Mouse (Mus musculus): ENCODE results near the gene Fam229b. TPM values are rescaled to one million over a fixed set of nuclear protein-coding genes. Genes with fewer than 3 reads are reported as not detected.

The Fam229b gene
- polyA plus RNA-seq (2016; fragmentation: Nextera tagmentation; extraction: Ambion mirVana): 7.3 and 10.8 TPM in 2 replicates

DNA sequence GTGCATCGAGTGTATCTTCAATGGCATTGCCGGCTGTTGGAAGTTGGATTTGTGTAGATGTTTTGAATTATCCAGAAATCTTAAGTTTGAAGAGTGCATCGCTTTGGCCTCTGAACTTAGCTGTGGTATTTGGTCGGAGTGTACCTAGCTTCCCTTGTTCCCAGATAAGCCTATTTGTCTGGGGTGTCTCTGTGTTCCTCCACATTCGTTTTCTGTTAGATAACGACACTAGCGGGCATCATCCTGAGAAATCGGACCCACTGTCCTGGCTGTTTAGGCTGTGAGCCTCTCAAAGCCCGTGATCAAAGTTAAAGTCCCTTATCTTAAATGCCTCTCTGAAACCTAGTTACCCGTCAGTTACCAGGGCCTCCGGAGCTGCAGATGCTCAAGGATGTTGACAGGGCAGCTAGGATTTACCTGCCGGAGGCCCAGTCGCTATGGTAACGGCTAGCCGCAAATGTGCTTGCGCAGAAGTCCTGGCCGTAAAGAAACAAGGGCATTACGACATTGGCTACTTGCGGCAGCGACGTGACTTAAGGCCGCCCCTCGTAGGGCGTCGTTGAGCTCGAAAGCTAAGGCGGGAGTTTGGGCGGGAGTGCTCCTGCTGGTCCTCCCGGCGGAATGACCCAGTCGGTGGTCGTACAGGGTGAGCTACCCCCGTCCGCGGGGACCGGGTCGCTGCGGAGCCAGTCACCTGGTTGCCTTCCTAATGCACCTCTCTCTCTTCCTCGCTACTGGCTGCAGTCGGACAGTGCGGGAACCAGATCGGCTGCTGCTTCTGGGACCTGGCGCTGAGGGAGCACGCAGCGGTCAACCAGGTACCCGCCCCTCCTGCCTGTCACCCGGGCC lies at the start of gene Fam229b, which contains the start of gene Tube1:
Gene Fam229b, minus strand, starts transcription at position 453 of the 849 bp plus-strand sequence.
Gene Tube1, plus strand, starts transcription at position 515 of the 849 bp plus-strand sequence.
- Histone ChIP-seq H3K4me2 (peak within 1 kb of the TSS; percentile 82), H3K9me3 (replicated peaks) (no peaks in the 10 kb centered on the region), H3K27ac (ENCODE audit: poor library complexity, severe bottlenecking) (no peak within 1 kb of the TSS), H3K4me1 (replicated peaks) (peaks cover 8% of the 10 kb centered on the region), H3K9ac (peak within 1 kb of the TSS; percentile 80), H3K27me3 (replicated peaks) (no peaks in the 10 kb centered on the region), H3K36me3 (peaks cover 18% of the 10 kb centered on the region), H3K4me3 (peak within 1 kb of the TSS; percentile 92)
- WGBS: 4% methylated on average over 47 of the region's 47 CpGs
- peak; percentile 86 for ATAC-seq (ENCODE audit: insufficient number of reproducible peaks, low FRiP score)

DNA sequence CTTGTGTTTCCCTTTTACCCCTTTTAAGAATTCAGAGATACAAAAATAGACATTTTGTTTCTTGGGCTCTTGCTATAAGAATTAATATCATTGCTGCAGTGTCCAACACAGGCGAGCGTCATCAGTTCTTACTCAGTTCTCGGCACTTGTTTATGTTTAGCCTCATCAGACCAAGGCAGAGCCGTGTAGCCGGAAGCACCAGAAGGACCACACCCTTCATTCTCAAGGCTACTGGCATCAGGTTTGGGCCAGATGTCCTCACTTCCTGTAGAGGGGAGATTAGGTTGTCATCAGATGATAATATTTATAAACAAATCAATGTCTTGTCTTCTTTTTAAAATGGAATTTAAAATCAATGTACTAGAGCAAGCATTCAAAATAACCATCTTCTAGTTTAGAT lies 43.3 kb upstream of the Fam229b start:
- peaks cover 7% of the 10 kb centered on the region; the same call in 1 of the 2 replicates for H3K9me3 ChIP-seq (replicated peaks)
- peaks cover 4% of the 10 kb centered on the region for H3K4me1 ChIP-seq (replicated peaks)
- no peak overlapping the region for H3K4me3 ChIP-seq
- ATAC-seq (ENCODE audit: insufficient number of reproducible peaks, low FRiP score): no peak
- H3K4me2 ChIP-seq: no peak overlapping the region
- WGBS: 54% methylated on average over 5 of the region's 5 CpGs
- H3K36me3 ChIP-seq: no peaks in the 10 kb centered on the region
- H3K9ac ChIP-seq: no peak overlapping the region
- no peak overlapping the region for H3K27ac ChIP-seq (ENCODE audit: poor library complexity, severe bottlenecking)
- H3K27me3 ChIP-seq (replicated peaks): no peaks in the 10 kb centered on the region

DNA sequence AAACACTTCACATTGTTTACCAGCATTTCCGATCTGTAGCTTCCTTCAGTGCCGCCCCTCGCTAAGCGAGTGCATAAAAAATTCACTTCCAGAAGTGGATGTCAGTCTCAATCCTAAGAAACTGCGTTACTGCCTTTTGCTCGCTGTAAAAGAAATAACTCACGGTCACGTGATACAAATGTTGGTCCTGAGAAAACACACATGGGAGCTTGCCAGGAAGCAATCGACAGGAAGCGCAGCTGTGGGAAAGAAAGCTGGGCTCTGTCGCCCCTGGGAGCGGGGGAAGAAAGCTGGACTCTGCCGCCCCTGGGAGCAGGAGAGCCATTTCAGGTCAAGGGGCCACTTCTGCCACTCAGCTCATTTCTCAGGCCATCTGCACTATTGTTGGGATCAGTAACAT lies 39.4 kb upstream of the Fam229b start:
- Histone ChIP-seq H3K36me3 (no peaks in the 10 kb centered on the region), H3K4me3 (0 out of 2 replicates have a peak overlapping the region, but pooled peaks have one; percentile 9), H3K9ac (no peak overlapping the region), H3K4me2 (peak overlapping the region; percentile 49), H3K27ac (ENCODE audit: poor library complexity, severe bottlenecking) (peak overlapping the region; percentile 11; the same call in 1 of the 2 replicates), H3K9me3 (replicated peaks) (peaks cover 1% of the 10 kb centered on the region; the same call in 1 of the 2 replicates), H3K27me3 (replicated peaks) (0 out of 2 replicates have a peak, but pooled peaks cover 3% of the 10 kb centered on the region), H3K4me1 (replicated peaks) (peaks cover 8% of the 10 kb centered on the region)
- no peak for ATAC-seq (ENCODE audit: insufficient number of reproducible peaks, low FRiP score)
- WGBS: 44% methylated on average over 13 of the region's 13 CpGs

DNA sequence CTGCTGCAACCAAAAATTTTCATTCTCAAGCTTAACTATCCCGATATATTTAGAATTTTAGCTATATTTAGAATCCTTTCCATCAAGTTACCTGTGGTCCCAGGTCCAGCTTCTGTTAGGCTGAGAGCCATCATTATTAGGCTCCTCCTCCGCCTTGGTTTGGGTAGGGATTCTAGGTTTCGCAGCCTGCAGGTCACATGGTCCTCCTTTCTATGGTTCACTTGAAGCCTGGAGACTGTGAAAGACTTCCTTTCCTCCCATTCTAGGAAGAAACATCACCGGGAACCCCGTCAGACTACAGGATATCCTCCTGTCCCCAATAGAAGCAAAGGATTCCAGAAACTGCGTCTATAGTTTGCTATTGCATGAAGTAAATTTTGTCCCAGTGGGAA lies 38.8 kb upstream of the Fam229b start:
- Histone ChIP-seq H3K4me1 (replicated peaks) (peaks cover 8% of the 10 kb centered on the region), H3K4me2 (peak overlapping the region; percentile 83), H3K36me3 (no peaks in the 10 kb centered on the region), H3K9me3 (replicated peaks) (no peaks in the 10 kb centered on the region), H3K27me3 (replicated peaks) (0 out of 2 replicates have a peak, but pooled peaks cover 3% of the 10 kb centered on the region), H3K4me3 (no peak overlapping the region), H3K9ac (no peak overlapping the region), H3K27ac (ENCODE audit: poor library complexity, severe bottlenecking) (peak overlapping the region; percentile 44; the same call in 1 of the 2 replicates)
- WGBS: 63% methylated on average over 6 of the region's 6 CpGs
- ATAC-seq (ENCODE audit: insufficient number of reproducible peaks, low FRiP score): no peak

DNA sequence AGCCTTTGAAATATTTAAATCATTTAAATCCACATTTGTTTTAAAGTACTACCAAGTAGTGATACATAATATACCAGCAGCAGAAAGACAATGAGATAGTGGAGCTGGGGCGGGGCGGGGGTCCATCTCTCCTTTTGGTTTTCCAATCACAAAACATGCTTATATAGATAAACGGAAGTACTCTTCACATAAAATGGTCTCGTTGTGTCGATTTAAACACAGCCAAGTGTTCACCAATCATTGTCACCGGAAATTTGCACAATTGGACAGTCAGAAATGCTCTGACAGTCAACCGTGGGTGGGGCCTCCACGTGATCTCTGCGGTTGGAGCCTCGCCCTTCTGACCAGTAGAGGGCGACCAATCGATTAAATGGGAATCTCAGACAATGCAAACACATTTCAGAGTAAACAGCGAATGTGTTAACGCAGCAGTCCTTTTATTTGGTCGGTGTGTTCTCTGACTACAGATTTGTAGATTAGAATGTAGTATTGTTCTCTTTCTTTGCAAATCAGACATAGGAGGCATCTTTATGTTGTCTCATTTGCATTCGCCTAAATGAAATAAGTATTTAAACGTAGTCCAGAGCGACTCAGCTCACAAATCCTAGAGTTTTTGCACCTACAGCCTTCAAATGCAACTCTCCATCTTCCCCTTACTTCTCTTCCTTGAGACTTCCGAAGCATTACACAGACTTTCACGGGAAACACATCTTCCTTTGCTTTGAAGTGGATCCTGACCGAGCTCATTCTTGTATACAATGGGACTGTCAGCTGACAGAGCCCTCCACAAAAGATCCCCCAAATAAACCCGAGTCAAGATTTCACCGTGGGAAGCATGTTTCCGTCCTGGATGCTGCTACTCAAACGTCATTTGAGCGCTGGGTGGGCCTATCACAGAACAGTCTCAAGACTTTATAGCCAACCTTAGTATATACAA lies 38.2 kb upstream of the Fam229b start:
- H3K9ac ChIP-seq: no peak overlapping the region
- peak overlapping the region; percentile 83 for H3K4me2 ChIP-seq
- no peaks in the 10 kb centered on the region for H3K9me3 ChIP-seq (replicated peaks)
- peak; percentile 74 for ATAC-seq (ENCODE audit: insufficient number of reproducible peaks, low FRiP score)
- peaks cover 8% of the 10 kb centered on the region for H3K4me1 ChIP-seq (replicated peaks)
- peak overlapping the region; percentile 54 for H3K4me3 ChIP-seq
- 20% methylated on average over 26 of the region's 26 CpGs for WGBS
- 0 out of 2 replicates have a peak, but pooled peaks cover 3% of the 10 kb centered on the region for H3K27me3 ChIP-seq (replicated peaks)
- peak overlapping the region; percentile 56 for H3K27ac ChIP-seq (ENCODE audit: poor library complexity, severe bottlenecking)
- no peaks in the 10 kb centered on the region for H3K36me3 ChIP-seq

DNA sequence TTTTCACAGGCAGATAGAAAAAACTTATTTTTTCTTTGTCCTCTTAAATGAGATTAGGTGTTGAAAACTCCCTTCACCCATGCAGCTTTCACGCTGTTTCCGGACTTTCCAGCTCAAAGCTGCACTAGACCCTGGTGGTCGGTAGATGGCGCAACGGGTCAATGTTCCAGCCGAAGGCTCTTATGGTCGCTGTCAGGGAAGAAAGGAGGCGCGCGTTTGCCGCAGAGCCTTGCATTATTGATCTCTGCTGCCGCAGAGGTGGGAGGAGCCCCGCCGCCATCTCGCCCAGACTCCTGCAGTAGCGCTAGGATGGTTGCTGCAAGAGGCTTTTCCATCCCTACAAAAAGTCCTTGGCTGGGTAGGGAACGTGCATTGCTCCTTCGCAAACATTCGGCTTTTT lies 37.4 kb upstream of the Fam229b start:
- 0 out of 2 replicates have a peak, but pooled peaks cover 3% of the 10 kb centered on the region for H3K27me3 ChIP-seq (replicated peaks)
- H3K4me1 ChIP-seq (replicated peaks): peaks cover 12% of the 10 kb centered on the region
- H3K9me3 ChIP-seq (replicated peaks): no peaks in the 10 kb centered on the region
- H3K4me2 ChIP-seq: peak overlapping the region; percentile 83
- WGBS: under 1% methylated on average over 19 of the region's 19 CpGs
- ATAC-seq (ENCODE audit: insufficient number of reproducible peaks, low FRiP score): peak; percentile 81
- no peaks in the 10 kb centered on the region for H3K36me3 ChIP-seq
- H3K9ac ChIP-seq: no peak overlapping the region
- peak overlapping the region; percentile 56 for H3K27ac ChIP-seq (ENCODE audit: poor library complexity, severe bottlenecking)
- peak overlapping the region; percentile 54 for H3K4me3 ChIP-seq

DNA sequence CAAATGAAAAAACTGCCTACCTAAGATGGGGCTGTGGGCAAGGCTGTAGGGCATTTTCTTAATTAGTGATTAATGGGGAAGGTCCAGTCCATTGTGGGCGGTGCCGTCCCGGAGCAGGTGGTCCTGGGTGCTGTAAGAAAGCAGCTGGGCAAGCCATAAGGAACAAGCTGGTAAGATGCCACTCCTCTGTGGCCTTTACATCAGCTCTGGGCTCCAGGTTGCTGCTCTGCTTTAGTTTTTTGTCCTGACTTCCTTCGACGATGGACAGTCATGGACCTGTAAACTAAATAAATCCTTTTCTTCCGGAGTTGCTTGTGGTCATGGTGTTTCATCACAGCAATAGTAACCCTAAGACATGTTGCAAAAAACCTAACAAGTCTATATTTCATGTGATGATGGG lies 37.0 kb upstream of the Fam229b start:
- Histone ChIP-seq H3K4me2 (peak overlapping the region; percentile 83), H3K27me3 (replicated peaks) (0 out of 2 replicates have a peak, but pooled peaks cover 3% of the 10 kb centered on the region), H3K9ac (peak overlapping the region; percentile 34; the same call in 1 of the 2 replicates), H3K36me3 (no peaks in the 10 kb centered on the region), H3K9me3 (replicated peaks) (no peaks in the 10 kb centered on the region), H3K4me1 (replicated peaks) (peaks cover 12% of the 10 kb centered on the region), H3K27ac (ENCODE audit: poor library complexity, severe bottlenecking) (no peak overlapping the region), H3K4me3 (no peak overlapping the region)
- WGBS: 20% methylated on average over 6 of the region's 6 CpGs
- ATAC-seq (ENCODE audit: insufficient number of reproducible peaks, low FRiP score): no peak

DNA sequence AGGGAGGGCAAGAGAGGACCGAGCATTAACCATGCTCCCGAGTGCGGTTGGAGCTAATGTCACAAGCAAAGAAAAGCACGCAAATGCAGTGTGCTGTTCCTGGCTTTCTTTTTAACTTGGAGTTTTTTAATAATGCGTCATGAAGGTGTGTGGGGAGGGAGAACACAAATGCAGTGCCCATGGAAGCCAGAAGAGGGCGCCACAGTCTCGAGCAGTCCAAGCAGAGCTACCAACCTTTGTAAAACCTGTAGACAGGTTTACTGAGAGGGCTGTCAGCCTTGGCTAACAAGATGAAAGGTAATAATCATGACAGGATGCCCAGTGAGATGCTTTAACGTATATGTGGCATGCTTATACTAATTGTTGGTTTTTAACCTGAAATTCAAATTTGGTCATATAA lies 36.5 kb upstream of the Fam229b start:
- no peaks in the 10 kb centered on the region for H3K36me3 ChIP-seq
- peaks cover 12% of the 10 kb centered on the region for H3K4me1 ChIP-seq (replicated peaks)
- no peak overlapping the region for H3K27ac ChIP-seq (ENCODE audit: poor library complexity, severe bottlenecking)
- no peak overlapping the region; the same call in 1 of the 2 replicates for H3K4me2 ChIP-seq
- no peak overlapping the region for H3K4me3 ChIP-seq
- H3K9me3 ChIP-seq (replicated peaks): no peaks in the 10 kb centered on the region
- WGBS: 13% methylated on average over 8 of the region's 8 CpGs
- 0 out of 2 replicates have a peak, but pooled peaks cover 3% of the 10 kb centered on the region for H3K27me3 ChIP-seq (replicated peaks)
- H3K9ac ChIP-seq: no peak overlapping the region
- no peak for ATAC-seq (ENCODE audit: insufficient number of reproducible peaks, low FRiP score)

DNA sequence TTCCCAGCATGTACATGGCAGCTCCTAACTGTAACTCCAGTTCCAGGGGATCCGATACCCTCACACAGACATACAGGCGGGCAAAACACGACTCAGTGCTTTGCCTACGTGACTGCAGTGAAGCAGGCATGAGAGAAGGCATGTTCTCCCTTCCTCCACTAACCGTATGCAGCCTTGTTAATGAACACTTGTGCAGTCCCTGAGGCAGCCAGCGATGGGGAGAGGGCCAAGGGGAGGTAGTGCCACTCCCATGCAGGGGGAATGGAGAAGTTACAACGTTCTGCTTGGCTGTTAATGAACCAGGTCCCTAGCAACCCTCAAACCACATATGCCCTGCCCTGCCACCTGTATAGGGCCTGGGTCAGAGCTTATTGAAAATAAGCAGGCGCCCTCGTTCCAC lies 35.9 kb upstream of the Fam229b start:
- WGBS: 58% methylated on average over 9 of the region's 9 CpGs
- Histone ChIP-seq H3K9ac (no peak overlapping the region), H3K9me3 (replicated peaks) (no peaks in the 10 kb centered on the region), H3K4me3 (no peak overlapping the region), H3K27ac (ENCODE audit: poor library complexity, severe bottlenecking) (no peak overlapping the region), H3K4me2 (no peak overlapping the region; the same call in 1 of the 2 replicates), H3K27me3 (replicated peaks) (0 out of 2 replicates have a peak, but pooled peaks cover 3% of the 10 kb centered on the region), H3K36me3 (no peaks in the 10 kb centered on the region), H3K4me1 (replicated peaks) (peaks cover 12% of the 10 kb centered on the region)
- no peak for ATAC-seq (ENCODE audit: insufficient number of reproducible peaks, low FRiP score)

DNA sequence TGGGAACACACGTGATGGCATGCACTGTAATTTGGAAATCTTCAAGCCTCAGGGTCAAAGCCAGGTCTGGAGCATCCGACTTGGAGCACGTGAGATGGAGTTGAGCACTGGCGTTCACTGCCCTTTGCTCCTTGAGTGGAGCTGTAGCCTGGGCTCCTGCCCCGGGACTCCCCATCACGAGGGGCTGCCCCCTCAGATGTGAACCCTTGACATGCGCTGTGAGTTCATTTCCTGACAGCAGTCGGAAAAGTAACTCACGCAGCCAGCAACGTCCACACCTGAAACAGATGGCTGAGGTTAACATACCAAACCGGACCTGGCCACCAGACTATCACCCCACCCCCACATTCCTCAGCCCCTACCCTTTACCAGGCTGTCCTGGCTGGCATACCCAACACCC lies 33.9 kb upstream of the Fam229b start:
- Histone ChIP-seq H3K36me3 (no peaks in the 10 kb centered on the region), H3K9me3 (replicated peaks) (no peaks in the 10 kb centered on the region), H3K4me3 (no peak overlapping the region), H3K4me2 (no peak overlapping the region), H3K4me1 (replicated peaks) (peaks cover 12% of the 10 kb centered on the region), H3K27ac (ENCODE audit: poor library complexity, severe bottlenecking) (no peak overlapping the region), H3K9ac (no peak overlapping the region), H3K27me3 (replicated peaks) (0 out of 2 replicates have a peak, but pooled peaks cover 3% of the 10 kb centered on the region)
- WGBS: 74% methylated on average over 11 of the region's 11 CpGs
- no peak for ATAC-seq (ENCODE audit: insufficient number of reproducible peaks, low FRiP score)

Measured in heart, embryonic 12.5 days (tissue).